Mouse (Mus musculus): Measurements from ENCODE around the gene Adgrf5.

Adgrf5 gene

DNA sequence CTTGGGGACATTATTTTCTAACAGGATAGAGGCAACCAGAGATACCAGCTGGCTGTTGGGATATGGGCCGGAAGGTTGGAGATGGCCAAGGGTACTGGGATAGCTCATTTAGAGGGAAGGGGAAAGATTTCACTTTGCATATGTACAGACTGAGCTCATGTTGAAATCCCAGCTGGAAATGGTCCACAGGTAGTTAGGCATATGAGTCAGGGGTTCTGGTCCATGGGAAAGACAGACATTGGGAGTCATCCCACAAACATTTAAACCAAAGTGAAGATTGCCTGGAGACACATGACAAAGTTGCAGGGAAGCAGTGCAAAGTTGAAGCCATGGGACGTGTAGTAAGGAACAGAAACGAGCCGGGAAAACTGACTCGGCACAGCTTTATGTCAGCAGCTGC lies 26.1 kb downstream of the Adgrf5 start:
- no peak for DNase-seq

- DNase-seq: no peak
These were observed 26.9 kb downstream of the Adgrf5 start for GRCm38 (mm10) chr17:43387171-43387570.

- no peak for DNase-seq
These were observed 29.0 kb downstream of the Adgrf5 start for GRCm38 (mm10) chr17:43389256-43389655.

GRCm38 (mm10) chr17:43392191-43392590 lies 31.9 kb downstream of the Adgrf5 start:
- no peak for DNase-seq

GRCm38 (mm10) chr17:43393669-43394068 lies 33.4 kb downstream of the Adgrf5 start:
- DNase-seq: no peak

GRCm38 (mm10) chr17:43395400-43396258 lies 35.4 kb downstream of the Adgrf5 start:
- DNase-seq: no peak

DNA sequence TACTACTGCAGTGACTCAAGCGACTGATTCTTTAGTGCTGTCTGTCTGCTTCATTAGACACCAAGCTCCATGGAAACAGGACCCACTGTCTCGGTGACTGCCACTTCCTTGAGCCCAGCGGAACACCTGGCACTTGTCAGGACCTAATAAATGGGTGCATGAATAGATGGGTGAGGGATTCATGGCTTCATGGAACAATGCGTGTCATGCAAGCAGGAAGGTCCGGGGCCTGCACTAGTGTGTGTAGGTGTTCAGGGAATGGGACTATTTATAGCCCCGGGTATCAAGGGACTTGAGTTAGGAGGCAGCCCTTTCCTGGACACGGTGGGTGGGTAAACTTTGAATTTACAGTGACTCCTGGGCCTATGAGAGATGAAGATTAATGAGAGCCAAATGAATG lies 38.4 kb downstream of the Adgrf5 start:
- no peak for DNase-seq

DNA sequence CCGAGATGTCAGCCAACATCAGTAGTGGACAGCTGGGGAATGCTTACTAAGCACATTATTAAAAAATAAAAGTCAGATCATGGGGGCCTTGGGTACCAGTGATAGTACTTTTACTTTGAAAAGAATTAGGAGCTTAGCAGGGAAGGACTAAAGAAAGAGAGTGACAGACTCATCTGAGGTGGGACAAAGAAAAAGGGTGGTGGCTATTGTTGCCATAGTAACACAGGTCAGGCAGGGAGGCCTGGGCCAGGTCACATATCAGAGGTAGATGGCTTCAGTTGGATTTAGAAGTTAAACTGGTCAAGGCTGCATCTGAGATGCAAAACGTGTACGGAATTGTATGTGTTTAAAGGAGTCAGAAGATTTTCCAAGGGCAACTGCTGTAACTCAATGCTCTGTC lies 38.9 kb downstream of the Adgrf5 start:
- DNase-seq: no peak

- DNase-seq: no peak
These were observed 40.2 kb downstream of the Adgrf5 start for GRCm38 (mm10) chr17:43400483-43400882.

DNA sequence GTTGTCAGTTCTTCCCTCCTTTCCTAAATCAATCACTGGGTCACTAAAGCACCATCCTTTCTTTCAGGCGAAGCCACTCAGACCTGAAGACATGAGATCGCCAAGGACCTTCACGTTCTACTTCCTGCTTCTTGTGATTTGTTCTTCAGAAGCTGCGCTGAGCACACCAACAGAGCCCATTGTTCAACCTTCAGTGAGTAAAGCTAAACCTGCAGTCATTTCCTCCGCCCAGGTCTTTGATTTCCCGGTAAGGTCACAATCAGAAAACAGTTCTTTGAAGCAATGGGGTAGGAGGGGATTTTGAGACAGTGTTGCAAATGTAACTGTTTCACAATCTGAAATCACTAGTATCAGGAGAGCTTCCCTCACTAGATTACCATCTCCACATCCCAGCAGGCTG lies 43.6 kb downstream of the Adgrf5 start:
- no peak for DNase-seq

GRCm38 (mm10) chr17:43404408-43404807 lies 44.2 kb downstream of the Adgrf5 start:
- DNase-seq: no peak

- DNase-seq: no peak
These were observed 46.1 kb downstream of the Adgrf5 start for GRCm38 (mm10) chr17:43406321-43406720.

- no peak for DNase-seq
These were observed 47.3 kb downstream of the Adgrf5 start for GRCm38 (mm10) chr17:43407548-43407947.

DNA sequence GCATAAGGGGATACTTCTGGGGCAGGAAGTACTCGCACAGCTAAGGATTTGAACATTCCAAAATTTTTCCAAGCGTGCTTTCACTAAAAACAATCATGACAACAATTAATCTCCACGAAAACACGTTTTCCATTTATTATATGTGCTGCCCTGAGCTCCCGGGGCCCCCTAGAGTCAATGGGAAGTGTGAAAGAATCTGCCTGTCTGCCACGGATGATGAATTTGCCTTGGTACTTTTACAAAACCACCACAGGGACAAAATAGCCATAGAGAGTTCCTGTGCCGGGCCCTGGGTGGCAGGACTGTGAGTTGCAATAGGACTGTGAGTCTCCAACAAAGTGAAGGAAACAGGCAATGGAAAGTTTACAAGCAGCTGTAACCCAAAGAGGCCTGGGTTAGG lies 52.9 kb downstream of the Adgrf5 start:
- no peak for DNase-seq

- DNase-seq: no peak
These were observed 59.0 kb downstream of the Adgrf5 start for GRCm38 (mm10) chr17:43419204-43419603.

GRCm38 (mm10) chr17:43420381-43420780 lies 60.1 kb downstream of the Adgrf5 start:
- no peak for DNase-seq

DNA sequence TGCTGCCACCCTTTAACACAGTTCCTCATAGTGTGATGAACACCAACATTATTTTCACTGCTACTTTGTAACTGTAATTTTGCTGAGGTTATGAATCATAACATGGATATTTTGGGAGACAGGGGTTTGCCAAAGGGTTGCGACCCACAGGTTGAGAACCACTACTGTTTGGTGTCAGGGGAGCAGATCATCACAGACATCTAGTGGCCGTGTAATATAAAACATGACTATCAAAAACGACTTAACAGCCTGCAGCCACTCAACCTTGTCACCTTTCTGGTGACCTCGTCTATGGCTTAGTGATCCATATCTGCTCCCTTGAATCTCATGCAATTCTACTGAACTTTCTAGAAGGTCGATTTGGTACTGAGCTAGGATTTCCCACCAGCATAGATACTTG lies 63.7 kb downstream of the Adgrf5 start:
- DNase-seq: no peak

- DNase-seq: no peak
These were observed 71.4 kb downstream of the Adgrf5 start for GRCm38 (mm10) chr17:43431692-43432091.

GRCm38 (mm10) chr17:43434485-43434884 lies 74.2 kb downstream of the Adgrf5 start:
- DNase-seq: no peak

- DNase-seq: no peak
These were observed 91.0 kb downstream of the Adgrf5 start for GRCm38 (mm10) chr17:43451216-43451615.

DNA sequence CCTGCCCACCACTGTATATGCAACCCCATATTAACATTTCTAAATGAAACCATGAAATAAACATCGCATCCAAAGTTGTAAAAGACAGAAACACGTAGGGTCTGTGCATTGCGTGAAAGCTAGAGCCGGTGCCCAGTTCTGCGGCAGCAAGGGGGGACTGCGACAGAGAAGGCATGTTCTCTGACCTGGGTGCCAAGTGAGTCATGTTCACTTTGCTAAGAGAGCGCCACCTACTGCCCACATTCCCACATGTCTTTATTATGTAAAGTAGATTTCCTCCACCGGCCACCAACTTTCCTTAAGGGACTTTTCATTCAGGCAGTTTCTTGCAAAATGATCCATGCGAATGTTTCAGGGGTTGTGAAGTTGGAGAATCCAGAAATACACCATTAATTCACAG lies 98.3 kb downstream of the Adgrf5 start:
- peak; percentile 53 to 67 for DNase-seq

- DNase-seq: no peak
These were observed 99.5 kb downstream of the Adgrf5 start for GRCm38 (mm10) chr17:43459737-43460230.

- peak; percentile 51 to 56 for DNase-seq
These were observed 100.3 kb downstream of the Adgrf5 start for GRCm38 (mm10) chr17:43460245-43461181.

DNA sequence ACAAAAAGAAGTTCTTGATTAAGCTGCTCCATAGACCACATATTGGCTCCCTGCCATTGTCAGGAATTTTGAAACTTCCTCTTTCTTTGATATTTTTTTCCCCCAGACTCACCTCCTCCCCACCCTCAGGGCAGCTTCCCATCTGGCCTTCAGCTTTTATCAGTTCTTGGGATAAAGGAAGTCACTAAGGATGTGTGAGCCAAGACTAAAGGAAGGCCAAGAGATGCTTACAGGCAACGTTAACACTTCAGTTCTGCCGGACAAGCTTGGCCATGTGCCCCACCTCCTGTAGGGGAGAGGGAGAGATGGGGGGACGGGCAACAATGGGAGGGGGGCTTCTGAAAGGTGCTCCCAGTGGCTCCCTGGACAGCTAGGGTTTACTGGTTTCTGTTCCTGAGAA lies 109.8 kb downstream of the Adgrf5 start:
- DNase-seq: no peak
